Mouse (Mus musculus): Measurements from ENCODE around the gene Kcna7.

Kcna7 gene

DNA sequence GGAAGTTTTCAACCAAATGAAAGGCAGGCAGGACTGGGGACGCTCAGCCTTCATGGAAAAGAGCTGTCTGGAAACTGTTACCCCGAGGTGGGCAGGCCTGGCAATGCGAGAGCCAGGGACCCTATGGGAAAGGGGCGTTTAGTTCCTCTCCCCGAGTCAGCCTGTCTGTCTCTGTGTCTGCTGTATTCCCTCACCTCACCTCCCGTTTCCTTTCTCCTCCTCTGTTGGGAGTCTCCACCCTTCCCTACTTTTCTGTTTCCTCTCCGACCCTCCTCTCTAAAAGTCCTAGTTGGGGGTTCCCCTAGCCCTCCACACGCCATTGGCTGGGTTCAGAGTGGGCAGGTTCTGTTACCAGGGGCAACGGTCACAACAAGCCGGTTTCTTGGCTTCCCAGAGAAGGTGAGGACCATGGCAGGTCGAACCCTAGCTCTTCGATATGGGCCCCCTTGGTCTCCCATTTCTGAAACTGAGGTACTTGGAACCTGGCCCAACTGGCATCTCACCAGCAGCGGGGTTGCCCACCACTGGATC is 12.6 kb downstream of the Kcna7 start:
- intact Hi-C loops (cut with DNase I) = no loop called here

- intact Hi-C loops (cut with DNase I) = no loop called here
Observed at GRCm38 (mm10) chr7:45419859-45420614, 14.6 kb downstream of the Kcna7 start.

DNA sequence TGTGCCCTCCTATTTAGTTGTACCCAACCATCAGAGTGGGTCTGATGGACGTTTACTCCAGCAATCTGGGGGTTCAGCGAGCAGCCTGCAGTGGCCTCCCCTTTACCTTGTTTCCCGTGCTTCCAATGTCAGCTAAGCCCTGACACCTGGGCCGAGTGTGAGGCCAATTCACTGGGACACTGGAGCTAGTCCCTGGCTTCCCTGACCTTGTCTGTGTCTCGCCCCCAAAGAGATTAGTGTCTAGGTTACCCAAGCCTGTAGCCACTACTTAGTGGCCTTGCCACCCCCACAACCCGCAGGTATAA is 15.1 kb downstream of the Kcna7 start, which contains the start of gene Lhb:
Lhb (plus strand) TSS at position 206 of the 305 bp plus-strand sequence.
- intact Hi-C loops (cut with DNase I) = no loop called here

GRCm38 (mm10) chr7:45421194-45421593 is 15.7 kb downstream of the Kcna7 start:
- intact Hi-C loops (cut with DNase I) = no loop called here

GRCm38 (mm10) chr7:45426556-45426955 is 21.1 kb downstream of the Kcna7 start:
- intact Hi-C loops (cut with DNase I) = no loop called here

DNA sequence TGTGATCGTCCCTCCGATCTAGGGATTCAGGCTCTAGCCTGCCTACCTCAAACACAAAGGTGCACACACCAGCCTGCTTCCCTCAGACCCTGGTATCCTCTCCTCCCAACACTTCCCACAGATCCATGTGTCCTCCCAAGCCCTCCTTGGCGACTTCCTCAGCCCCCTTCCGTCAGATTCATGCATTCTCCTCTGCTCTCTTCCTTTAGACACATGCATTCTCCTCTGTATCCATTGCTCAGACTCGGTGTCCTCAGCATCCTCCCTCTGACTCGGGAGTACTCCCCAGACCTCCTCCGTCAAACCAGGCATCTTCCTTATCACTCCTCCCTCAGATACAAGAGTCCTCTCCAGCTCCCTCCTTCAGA is 28.4 kb downstream of the Kcna7 start:
- intact Hi-C loops (cut with DNase I) = no loop called here

DNA sequence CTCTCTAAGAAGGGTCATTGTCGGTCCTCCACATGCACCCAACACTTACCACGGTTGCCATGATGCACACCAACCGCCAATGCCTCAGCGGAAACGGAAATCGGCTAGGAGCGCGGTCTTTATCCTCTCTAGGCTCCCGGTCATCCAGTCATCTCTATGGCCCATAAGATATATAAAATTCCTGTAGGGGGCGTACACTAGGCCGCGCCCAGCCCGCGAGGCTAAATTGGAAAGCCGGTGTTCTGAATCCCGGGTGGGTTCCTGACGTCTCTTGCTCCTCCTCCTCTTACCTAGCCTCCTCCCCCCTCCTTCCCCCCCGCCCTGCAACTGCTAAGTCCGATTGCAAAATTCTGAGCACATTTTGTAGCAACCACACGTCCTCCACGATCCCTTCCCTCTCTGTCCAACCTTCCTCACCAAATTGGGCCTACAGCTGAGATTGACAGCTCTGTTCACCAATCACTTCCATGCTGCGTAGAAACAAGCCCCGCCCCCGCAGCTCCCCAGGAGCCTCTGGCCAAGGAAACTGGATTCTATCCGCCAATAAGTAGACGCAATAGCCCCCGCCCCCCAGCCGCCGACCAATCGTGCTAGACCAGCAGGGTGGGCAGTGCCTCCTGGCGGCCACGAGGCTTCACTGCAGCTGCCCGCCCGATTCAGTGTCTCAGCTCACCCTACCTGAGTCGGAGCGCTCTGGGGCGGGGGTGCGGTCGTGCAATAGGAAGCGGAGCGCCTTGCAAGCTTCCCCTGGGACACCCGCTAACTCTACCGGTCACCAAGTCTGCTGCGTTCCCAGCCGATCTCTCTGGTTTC is 29.0 kb downstream of the Kcna7 start, which contains the start of gene Gys1:
Gys1 (plus strand) TSS at position 642 of the 813 bp plus-strand sequence.
- intact Hi-C loops (cut with DNase I) = no loop called here

DNA sequence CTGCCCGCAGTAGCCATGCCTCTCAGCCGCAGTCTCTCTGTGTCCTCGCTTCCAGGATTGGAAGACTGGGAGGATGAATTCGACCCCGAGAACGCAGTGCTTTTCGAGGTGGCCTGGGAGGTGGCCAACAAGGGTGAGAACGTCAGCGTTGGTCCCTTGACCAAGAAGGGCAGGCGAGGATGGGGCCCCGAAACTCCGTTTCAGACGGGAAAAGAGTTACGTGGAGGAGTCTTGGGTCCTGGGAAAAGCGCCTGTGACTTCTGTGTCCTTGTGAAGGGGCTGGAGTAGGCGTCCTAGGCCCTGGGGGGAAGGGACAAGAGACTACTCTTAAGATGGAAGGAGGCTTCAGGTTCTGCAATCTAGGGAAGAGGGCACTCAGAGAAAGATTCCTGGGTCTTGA is 29.6 kb downstream of the Kcna7 start:
- intact Hi-C loops (cut with DNase I) = no loop called here

GRCm38 (mm10) chr7:45436444-45436843 is 31.0 kb downstream of the Kcna7 start:
- intact Hi-C loops (cut with DNase I) = no loop called here

GRCm38 (mm10) chr7:45437046-45437445 is 31.6 kb downstream of the Kcna7 start:
- intact Hi-C loops (cut with DNase I) = no loop called here

- intact Hi-C loops (cut with DNase I) = no loop called here
Observed at GRCm38 (mm10) chr7:45437521-45438276, 32.2 kb downstream of the Kcna7 start, which contains the start of gene Ruvbl2. Gene Ruvbl2, minus strand, starts transcription at chr7:45438096.

- intact Hi-C loops (cut with DNase I) = loop anchor here (5.0 kb wide), 1 partner anchor 36 kb away; the partner anchor contains the start of gene Kcna7
Observed at GRCm38 (mm10) chr7:45443526-45444420, 38.3 kb downstream of the Kcna7 start.

- intact Hi-C loops (cut with DNase I) = no loop called here
Observed at GRCm38 (mm10) chr7:45446589-45446988, 41.1 kb downstream of the Kcna7 start.

- intact Hi-C loops (cut with DNase I) = no loop called here
Observed at GRCm38 (mm10) chr7:45447325-45447990, 42.0 kb downstream of the Kcna7 start.

- intact Hi-C loops (cut with DNase I) = loop anchor here (5.0 kb wide), 1 partner anchor 112 kb away; no protein-coding TSS in a partner anchor
Observed at GRCm38 (mm10) chr7:45449974-45450373, 44.5 kb downstream of the Kcna7 start.

DNA sequence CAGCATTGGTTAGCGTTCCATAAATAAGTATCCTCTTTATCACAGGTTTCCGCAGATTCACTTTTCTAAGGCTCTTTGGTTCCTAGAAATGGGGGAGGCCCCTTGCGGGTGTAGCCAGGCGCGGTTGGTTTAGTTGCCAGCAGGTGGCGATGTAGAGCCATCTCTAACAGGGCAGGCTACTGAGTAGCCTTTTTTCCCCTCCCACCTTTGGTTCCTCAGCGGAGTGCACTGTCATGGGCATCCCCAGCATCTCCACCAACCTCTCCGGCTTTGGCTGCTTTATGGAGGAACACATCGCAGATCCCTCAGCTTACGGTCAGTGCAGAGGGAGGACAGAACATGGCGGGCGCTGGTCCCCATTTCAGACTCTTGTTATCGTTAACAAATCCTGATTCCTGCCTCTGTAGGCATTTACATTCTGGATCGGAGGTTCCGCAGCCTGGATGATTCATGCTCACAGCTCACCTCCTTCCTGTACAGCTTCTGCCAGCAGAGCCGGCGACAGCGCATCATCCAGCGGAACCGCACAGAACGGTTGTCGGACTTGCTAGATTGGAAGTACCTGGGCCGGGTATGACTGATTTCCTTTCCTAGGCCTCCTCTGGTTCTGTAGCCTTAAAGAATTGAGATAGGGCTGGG is 46.0 kb downstream of the Kcna7 start:
- intact Hi-C loops (cut with DNase I) = loop anchor here (5.0 kb wide), 1 partner anchor 111 kb away; no protein-coding TSS in a partner anchor

DNA sequence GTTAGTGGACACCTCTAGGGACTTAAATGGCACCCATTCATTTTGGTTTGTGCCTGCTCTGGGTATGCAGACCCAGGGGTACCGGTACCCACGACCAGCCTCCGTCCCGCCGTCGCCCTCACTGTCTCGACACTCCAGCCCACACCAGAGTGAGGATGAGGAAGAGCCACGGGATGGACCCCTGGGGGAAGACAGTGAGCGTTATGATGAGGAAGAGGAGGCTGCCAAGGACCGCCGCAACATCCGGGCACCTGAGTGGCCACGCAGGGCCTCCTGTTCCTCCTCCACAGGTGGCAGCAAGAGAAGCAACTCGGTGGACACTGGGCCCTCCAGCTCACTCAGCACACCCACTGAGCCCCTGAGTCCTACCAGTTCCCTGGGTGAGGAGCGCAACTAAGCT is 49.5 kb downstream of the Kcna7 start:
- intact Hi-C loops (cut with DNase I) = loop anchor here (5.0 kb wide), 1 partner anchor 107 kb away; no protein-coding TSS in a partner anchor

- intact Hi-C loops (cut with DNase I) = no loop called here
Observed at GRCm38 (mm10) chr7:45455932-45456696, 50.7 kb downstream of the Kcna7 start.
